Mouse (Mus musculus) MEL (cell line): ENCODE results near the gene Ccdc12. TPM values are rescaled to one million over a fixed set of nuclear protein-coding genes. Genes with fewer than 3 reads are reported as not detected.

Source experiments
- DNase-seq: peaks from one replicate; pipeline ENCODE4 v3.0.0; 2011; ENCODE audit warnings: low read depth, low spot score
- H3K27ac ChIP-seq: 2 replicates; pipeline ENCODE4 v1.5.1; 2012; ENCODE audit warnings: low read depth, mild to moderate bottlenecking, control low read depth, low read length, moderate library complexity; ENCODE audit not compliant: control insufficient read depth
- H3K27me3 ChIP-seq, 2 experiments: fragments of 150-350 bp in 1 of 2; sonication (generic) in 1 of 2; 2 replicates each; pipeline ENCODE4 v1.6.1; 2012; ENCODE audit warnings: low read length in 2 of 2, mild to moderate bottlenecking in 2 of 2, improper control_type of control experiment in 1 of 2, moderate library complexity in 1 of 2; ENCODE audit not compliant: insufficient read depth in 2 of 2, control insufficient read depth in 1 of 2
- H3K36me3 ChIP-seq, 2 experiments: 2 replicates each; pipeline ENCODE4 v1.6.1; 2012 to 2014; ENCODE audit warnings: low read length in 2 of 2, improper control_type of control experiment in 1 of 2, inconsistent platforms in 1 of 2, mild to moderate bottlenecking in 1 of 2; ENCODE audit not compliant: insufficient read depth in 2 of 2, control insufficient read depth in 1 of 2
- H3K4me1 ChIP-seq, 2 experiments: fragments of 150-350 bp in 1 of 2; sonication (generic) in 1 of 2; 2 replicates each; pipeline ENCODE4 v1.6.1; 2012; ENCODE audit warnings: low read length in 2 of 2, improper control_type of control experiment in 1 of 2, mild to moderate bottlenecking in 1 of 2; ENCODE audit not compliant: insufficient read depth in 2 of 2, control insufficient read depth in 1 of 2
- H3K4me3 ChIP-seq, 2 experiments: fragments of 150-350 bp in 1 of 2; sonication (generic) in 1 of 2; 2 replicates each; pipeline ENCODE4 v1.5.1; 2012; ENCODE audit warnings: low read depth in 2 of 2, low read length in 2 of 2, mild to moderate bottlenecking in 2 of 2, moderate library complexity in 2 of 2, control low read depth in 1 of 2, improper control_type of control experiment in 1 of 2; ENCODE audit not compliant: control insufficient read depth in 1 of 2, insufficient read depth in 1 of 2
- H3K79me2 ChIP-seq: 2 replicates; pipeline ENCODE4 v1.6.1; 2012; ENCODE audit warnings: mild to moderate bottlenecking, low read length, moderate library complexity; ENCODE audit not compliant: control insufficient read depth, poor library complexity, insufficient read depth
- H3K9ac ChIP-seq: 2 replicates; pipeline ENCODE4 v1.6.1; 2012; ENCODE audit warnings: low read depth, mild to moderate bottlenecking, control low read depth, low read length, moderate library complexity; ENCODE audit not compliant: control insufficient read depth, poor library complexity, severe bottlenecking
- H3K9me3 ChIP-seq: fragments of 150-350 bp; sonication (generic); replicated peaks from 2 replicates; pipeline ENCODE4 v1.6.1; 2012; ENCODE audit warnings: mild to moderate bottlenecking, low read length, improper control_type of control experiment, moderate library complexity; ENCODE audit not compliant: insufficient read depth
- BHLHE40 ChIP-seq: IDR thresholded peaks from 2 replicates; pipeline ENCODE4 v1.6.1; 2012; ENCODE audit warnings: low read depth, mild to moderate bottlenecking, inconsistent platforms, low read length, improper control_type of control experiment, borderline replicate concordance
- CHD1 ChIP-seq: IDR thresholded peaks from 2 replicates; pipeline ENCODE4 v1.6.1; 2012; ENCODE audit warnings: low read depth, mild to moderate bottlenecking, inconsistent platforms, low read length, improper control_type of control experiment
- CHD2 ChIP-seq: IDR thresholded peaks from 2 replicates; pipeline ENCODE4 v1.6.1; 2011; ENCODE audit warnings: low read length, improper control_type of control experiment
- CTCF ChIP-seq, 3 experiments: IDR thresholded peaks in 2 of 3; conservative IDR thresholded peaks in 1 of 3; 2 replicates each; pipeline ENCODE4 v1.5.1; 2011 to 2012; ENCODE audit warnings: low read length in 3 of 3, low read depth in 2 of 3, mild to moderate bottlenecking in 2 of 3, improper control_type of control experiment in 1 of 3, inconsistent platforms in 1 of 3, mixed read lengths in 1 of 3, moderate library complexity in 1 of 3; ENCODE audit not compliant: control insufficient read depth in 1 of 3, insufficient read depth in 1 of 3, poor library complexity in 1 of 3, severe bottlenecking in 1 of 3
- E2F4 ChIP-seq: IDR thresholded peaks from 2 replicates; pipeline ENCODE4 v1.6.1; 2011; ENCODE audit warnings: low read depth, low read length, improper control_type of control experiment, borderline replicate concordance
- ELF1 ChIP-seq: IDR thresholded peaks from 2 replicates; pipeline ENCODE4 v1.6.1; 2014; ENCODE audit warnings: low read depth, mild to moderate bottlenecking, inconsistent platforms, low read length, improper control_type of control experiment, moderate library complexity
- EP300 ChIP-seq, 2 experiments: IDR thresholded peaks; 2 replicates each; pipeline ENCODE4 v1.6.1; 2011; ENCODE audit warnings: improper control_type of control experiment in 2 of 2, low read length in 2 of 2, low read depth in 1 of 2, mild to moderate bottlenecking in 1 of 2
- ETS1 ChIP-seq: IDR thresholded peaks from 2 replicates; pipeline ENCODE4 v1.6.1; 2012; ENCODE audit warnings: low read depth, mild to moderate bottlenecking, inconsistent platforms, low read length, improper control_type of control experiment, moderate library complexity
- GABPA ChIP-seq: IDR thresholded peaks from 2 replicates; pipeline ENCODE4 v1.6.1; 2012; ENCODE audit warnings: low read depth, mild to moderate bottlenecking, inconsistent platforms, low read length, improper control_type of control experiment, moderate library complexity
- HCFC1 ChIP-seq: IDR thresholded peaks from 2 replicates; pipeline ENCODE4 v1.6.1; 2012; ENCODE audit warnings: low read depth, mild to moderate bottlenecking, inconsistent platforms, low read length, improper control_type of control experiment, moderate library complexity
- JUND ChIP-seq: IDR thresholded peaks from 2 replicates; pipeline ENCODE4 v1.6.1; 2011; ENCODE audit warnings: low read depth, mild to moderate bottlenecking, improper control_type of control experiment, low read length
- KAT2A ChIP-seq: conservative IDR thresholded peaks from 2 replicates; pipeline ENCODE4 v1.6.1; 2012; ENCODE audit warnings: low read depth, low read length, improper control_type of control experiment, inconsistent platforms
- MAFK ChIP-seq: IDR thresholded peaks from 2 replicates; pipeline ENCODE4 v1.6.1; 2011; ENCODE audit warnings: low read depth, mild to moderate bottlenecking, low read length, improper control_type of control experiment, borderline replicate concordance
- MAX ChIP-seq: IDR thresholded peaks from 2 replicates; pipeline ENCODE4 v1.6.1; 2011; ENCODE audit warnings: low read length, improper control_type of control experiment
- MAZ ChIP-seq: IDR thresholded peaks from 2 replicates; pipeline ENCODE4 v1.6.1; 2012; ENCODE audit warnings: low read depth, mild to moderate bottlenecking, inconsistent platforms, low read length, improper control_type of control experiment
- MEF2A ChIP-seq: IDR thresholded peaks from 2 replicates; pipeline ENCODE4 v1.6.1; 2014; ENCODE audit warnings: low read depth, mild to moderate bottlenecking, inconsistent platforms, low read length, improper control_type of control experiment; ENCODE audit not compliant: poor library complexity, insufficient replicate concordance, severe bottlenecking; ENCODE audit errors: extremely low read depth
- MYB ChIP-seq: IDR thresholded peaks from 2 replicates; pipeline ENCODE4 v1.6.1; 2011; ENCODE audit warnings: mild to moderate bottlenecking, low read depth, low read length, improper control_type of control experiment
- MYC ChIP-seq: IDR thresholded peaks from 2 replicates; pipeline ENCODE4 v1.6.1; 2011; ENCODE audit warnings: low read depth, mild to moderate bottlenecking, low read length, improper control_type of control experiment, moderate library complexity
- NELFE ChIP-seq: IDR thresholded peaks from 2 replicates; pipeline ENCODE4 v1.6.1; 2011; ENCODE audit warnings: low read depth, low read length, improper control_type of control experiment
- NRF1 ChIP-seq: IDR thresholded peaks from 2 replicates; pipeline ENCODE4 v1.6.1; 2014; ENCODE audit warnings: low read depth, mild to moderate bottlenecking, inconsistent platforms, low read length, improper control_type of control experiment, moderate library complexity; ENCODE audit not compliant: poor library complexity, insufficient read depth, severe bottlenecking
- POLR2A ChIP-seq, 2 experiments: IDR thresholded peaks; 2 replicates each; pipeline ENCODE4 v1.6.1; 2011 to 2012; ENCODE audit warnings: low read length in 2 of 2, mild to moderate bottlenecking in 2 of 2, control low read depth in 1 of 2, improper control_type of control experiment in 1 of 2, low read depth in 1 of 2, moderate library complexity in 1 of 2; ENCODE audit not compliant: control insufficient read depth in 1 of 2, insufficient read depth in 1 of 2, poor library complexity in 1 of 2
- POLR2AphosphoS2 ChIP-seq: IDR thresholded peaks from 2 replicates; pipeline ENCODE4 v1.6.1; 2011; ENCODE audit warnings: low read length, improper control_type of control experiment
- POLR2AphosphoS5 ChIP-seq: IDR thresholded peaks from 2 replicates; pipeline ENCODE4 v1.6.1; 2012; ENCODE audit warnings: low read depth, borderline replicate concordance, mild to moderate bottlenecking, inconsistent platforms, low read length, moderate library complexity, mixed read lengths
- RAD21 ChIP-seq: IDR thresholded peaks from 2 replicates; pipeline ENCODE4 v1.6.1; 2011; ENCODE audit warnings: mild to moderate bottlenecking, low read depth, low read length, improper control_type of control experiment
- RCOR1 ChIP-seq: IDR thresholded peaks from 2 replicates; pipeline ENCODE4 v1.6.1; 2012; ENCODE audit warnings: low read depth, mild to moderate bottlenecking, inconsistent platforms, low read length, improper control_type of control experiment
- SIN3A ChIP-seq: IDR thresholded peaks from 2 replicates; pipeline ENCODE4 v1.6.1; 2012; ENCODE audit warnings: low read length, improper control_type of control experiment, inconsistent platforms
- SMC3 ChIP-seq: IDR thresholded peaks from 2 replicates; pipeline ENCODE4 v1.6.1; 2011; ENCODE audit warnings: low read depth, low read length, improper control_type of control experiment
- TAL1 ChIP-seq: IDR thresholded peaks from 2 replicates; pipeline ENCODE4 v1.6.1; 2012; ENCODE audit warnings: mild to moderate bottlenecking, inconsistent platforms, low read length, moderate library complexity, mixed read lengths
- TBP ChIP-seq: IDR thresholded peaks from 2 replicates; pipeline ENCODE4 v1.8.0; 2011; ENCODE audit warnings: low read depth, low read length, improper control_type of control experiment
- UBTF ChIP-seq: IDR thresholded peaks from 2 replicates; pipeline ENCODE4 v1.6.1; 2012; ENCODE audit warnings: low read depth, mild to moderate bottlenecking, inconsistent platforms, low read length, improper control_type of control experiment, moderate library complexity, borderline replicate concordance; ENCODE audit not compliant: insufficient read depth
- USF1 ChIP-seq: IDR thresholded peaks from 2 replicates; pipeline ENCODE4 v1.6.1; 2014; ENCODE audit warnings: low read depth, mild to moderate bottlenecking, inconsistent platforms, low read length, improper control_type of control experiment, moderate library complexity
- USF2 ChIP-seq, 2 experiments: IDR thresholded peaks; 2 replicates each; pipeline ENCODE4 v1.6.1; 2011 to 2012; ENCODE audit warnings: improper control_type of control experiment in 2 of 2, low read length in 2 of 2, borderline replicate concordance in 1 of 2, inconsistent platforms in 1 of 2, low read depth in 1 of 2, mild to moderate bottlenecking in 1 of 2; ENCODE audit not compliant: insufficient read depth in 1 of 2
- ZC3H11A ChIP-seq: IDR thresholded peaks from 2 replicates; pipeline ENCODE4 v1.6.1; 2012; ENCODE audit warnings: low read depth, mild to moderate bottlenecking, inconsistent platforms, low read length, improper control_type of control experiment
- ZKSCAN1 ChIP-seq: IDR thresholded peaks from 2 replicates; pipeline ENCODE4 v1.6.1; 2012; ENCODE audit warnings: low read depth, mild to moderate bottlenecking, inconsistent platforms, low read length, improper control_type of control experiment, moderate library complexity
- ZMIZ1 ChIP-seq: IDR thresholded peaks from 2 replicates; pipeline ENCODE4 v1.6.1; 2012; ENCODE audit warnings: low read depth, mild to moderate bottlenecking, inconsistent platforms, low read length, improper control_type of control experiment, moderate library complexity
- ZNF384 ChIP-seq: IDR thresholded peaks from 2 replicates; pipeline ENCODE4 v1.6.1; 2012; ENCODE audit warnings: low read depth, mild to moderate bottlenecking, inconsistent platforms, low read length, improper control_type of control experiment
- polyA plus RNA-seq, 2 experiments: library from polyadenylated mRNA; stranded (reverse) in 1 of 2; unstranded in 1 of 2; fragments of >175 nt in 1 of 2; fragments of >200 nt in 1 of 2; gene quantifications; 2 replicates each; pipeline versions ENCODE4 v1.2.1 to v1.2.4; 2012; ENCODE audit warnings: low replicate concordance in 2 of 2, low read depth in 1 of 2; ENCODE audit not compliant: insufficient read length in 2 of 2, insufficient read depth in 1 of 2, missing spikeins in 1 of 2
- total RNA-seq: library from RNA; depleted of rRNA; stranded (reverse); fragments of 300-350 nt; gene quantifications from 2 replicates; pipeline ENCODE4 v1.2.3, GENCODE M21; 2012

Gene Ccdc12
- total and polyA plus RNA-seq, 3 experiments = 112 to 129 TPM; not detected in 1

- peak; percentile 90 for DNase-seq
- H3K4me3 ChIP-seq = peak overlapping the region; percentile 45 to 51
- no peaks in the 10 kb centered on the region for H3K27me3 ChIP-seq
- peaks cover 0 to 12% of the 10 kb centered on the region in 2 experiments; a peak in 2 of 4 replicates for H3K4me1 ChIP-seq
- no peaks in the 10 kb centered on the region for H3K9me3 ChIP-seq
- H3K79me2 ChIP-seq = no peaks in the 10 kb centered on the region
- peak overlapping the region; percentile 74 for H3K9ac ChIP-seq
- 0 out of 2 replicates have a peak overlapping the region, but pooled peaks have one; percentile 25 for H3K27ac ChIP-seq
- peaks cover 4 to 8% of the 10 kb centered on the region in 2 experiments; a peak in 3 of 4 replicates for H3K36me3 ChIP-seq
- peak; percentile 97 for TF ChIP-seq MAZ
- TF ChIP-seq JUND = no peak
- no peak for TF ChIP-seq MAX
- TF ChIP-seq UBTF = no peak
- TF ChIP-seq ELF1 = peak; percentile 88
- TF ChIP-seq RCOR1 = 0 out of 2 replicates have a peak, but pooled peaks have one; percentile 8
- peak; percentile 79 for TF ChIP-seq ZC3H11A
- no peak for TF ChIP-seq BHLHE40
- TF ChIP-seq ZNF384 = 0 out of 2 replicates have a peak, but pooled peaks have one; percentile 13
- TF ChIP-seq NELFE = no peak
- TF ChIP-seq ETS1 = no peak
- TF ChIP-seq CHD2 = no peak
- no peak for TF ChIP-seq ZMIZ1
- no peak for TF ChIP-seq MAFK
- TF ChIP-seq NRF1 = no peak
- TF ChIP-seq HCFC1 = peak; percentile 52; the same call in 1 of the 2 replicates
- no peak for TF ChIP-seq TBP
- TF ChIP-seq GABPA = no peak
- 0 out of 2 replicates have a peak, but pooled peaks have one; percentile 18 for TF ChIP-seq MYC
- TF ChIP-seq ZKSCAN1 = no peak
- TF ChIP-seq EP300 (IDR thresholded peaks at IDR 0.05; ENCODE audit: low read depth in 1 of 2, low read length in 2 of 2) = peak in 1 of 2 experiments; percentile 35; a peak in 2 of 4 replicates
- peak; percentile 21 to 22; a peak in 1 of 4 replicates for TF ChIP-seq POLR2A (IDR thresholded peaks at IDR 0.05; ENCODE audit: control insufficient read depth in 1 of 2, insufficient read depth in 1 of 2, low read depth in 1 of 2, low read length in 2 of 2, poor library complexity in 1 of 2)
- no peak for TF ChIP-seq POLR2AphosphoS2
- no peak for TF ChIP-seq USF2 (IDR thresholded peaks at IDR 0.05; ENCODE audit: borderline replicate concordance in 1 of 2, insufficient read depth in 1 of 2, low read depth in 1 of 2, low read length in 2 of 2)
- TF ChIP-seq USF1 = no peak
- no peak for TF ChIP-seq KAT2A
- peak; percentile 90 for TF ChIP-seq RAD21
- TF ChIP-seq CTCF (IDR thresholded peaks at IDR 0.05 in 2 of 3, conservative IDR thresholded peaks at IDR 0.05 in 1 of 3; ENCODE audit: control insufficient read depth in 1 of 3, insufficient read depth in 1 of 3, low read depth in 2 of 3, low read length in 3 of 3, poor library complexity in 1 of 3, severe bottlenecking in 1 of 3) = peak; percentile 84 to 94 (median 86)
- no peak for TF ChIP-seq MEF2A
- TF ChIP-seq CHD1 = no peak
- TF ChIP-seq E2F4 = no peak
- peak; percentile 81 for TF ChIP-seq SIN3A
- no peak for TF ChIP-seq TAL1
- TF ChIP-seq POLR2AphosphoS5 = no peak
- peak; percentile 85 for TF ChIP-seq SMC3
- TF ChIP-seq MYB = no peak
These were observed 53.4 kb downstream of the Ccdc12 start for GRCm38 (mm10) chr9:110709640-110710258.
